Mouse (Mus musculus) 416B (cell line): ENCODE data around the gene Fhl3.
"Not testable (repeated sequence)": the region's sequence is repeated elsewhere in the genome, so short reads cannot be mapped to it uniquely, and the experiment has no call there.

Experiments used
- DNase-seq: peaks from one replicate; pipeline ENCODE4 v3.0.0; 2011; ENCODE audit warnings: low read depth

Fhl3 gene

DNA sequence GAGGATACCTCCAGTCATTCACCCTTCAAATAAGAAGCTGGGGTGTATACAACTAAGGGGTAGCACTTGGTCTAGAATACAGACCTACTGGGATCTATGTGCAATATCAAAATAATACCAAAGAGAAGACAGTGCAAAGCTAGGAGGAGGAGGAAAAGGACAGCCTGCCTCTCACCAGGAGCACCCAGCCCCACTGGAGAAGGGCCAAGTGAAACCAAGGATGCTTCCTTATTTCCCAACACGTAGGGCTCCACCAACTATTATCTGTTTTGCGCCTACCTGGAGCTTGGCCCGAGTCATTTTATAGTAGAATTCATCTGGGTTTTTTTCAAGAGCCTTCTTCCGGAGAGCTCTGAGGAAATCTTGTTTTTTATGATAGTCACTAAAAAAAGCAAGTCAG lies 17.0 kb upstream of the Fhl3 start:
- no peak for DNase-seq

DNA sequence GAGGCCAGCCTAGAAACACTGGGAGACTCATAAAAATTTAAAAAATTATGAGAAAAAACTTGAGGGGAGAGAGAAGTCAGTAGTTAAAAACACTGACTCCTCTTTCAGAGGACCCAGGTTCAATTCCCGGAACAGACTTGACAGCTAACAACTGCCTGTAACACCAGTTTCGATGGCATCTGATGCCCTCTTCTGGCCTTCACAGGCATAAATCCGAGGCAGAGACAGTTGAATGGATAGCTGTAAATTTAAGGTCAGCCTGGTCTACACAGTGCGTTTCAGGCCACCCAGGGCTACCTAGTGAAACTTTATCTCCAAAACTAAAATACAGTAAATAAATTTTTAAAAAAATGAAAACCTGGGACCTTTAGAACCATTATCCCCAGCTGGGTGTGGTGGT lies 15.5 kb upstream of the Fhl3 start:
- no peak for DNase-seq

DNA sequence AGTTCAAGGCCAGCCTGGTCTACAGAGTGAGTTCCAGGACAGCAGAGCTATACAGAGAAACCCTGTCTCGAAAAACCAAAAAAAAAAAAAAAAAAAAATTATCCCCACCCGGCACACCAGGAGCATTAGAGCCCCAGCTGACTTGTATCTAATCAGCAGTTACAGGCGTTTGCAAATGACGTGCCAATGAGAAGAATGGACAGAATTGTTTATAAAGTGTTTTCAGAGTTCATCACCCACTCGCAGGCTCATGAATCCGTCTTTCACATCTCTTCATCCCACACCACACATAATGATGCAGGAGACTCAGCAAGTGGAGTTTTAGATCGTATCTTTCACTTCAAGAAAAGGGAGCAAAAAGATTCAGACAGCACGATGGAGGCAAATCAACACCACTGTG lies 15.0 kb upstream of the Fhl3 start:
- DNase-seq = no peak

DNA sequence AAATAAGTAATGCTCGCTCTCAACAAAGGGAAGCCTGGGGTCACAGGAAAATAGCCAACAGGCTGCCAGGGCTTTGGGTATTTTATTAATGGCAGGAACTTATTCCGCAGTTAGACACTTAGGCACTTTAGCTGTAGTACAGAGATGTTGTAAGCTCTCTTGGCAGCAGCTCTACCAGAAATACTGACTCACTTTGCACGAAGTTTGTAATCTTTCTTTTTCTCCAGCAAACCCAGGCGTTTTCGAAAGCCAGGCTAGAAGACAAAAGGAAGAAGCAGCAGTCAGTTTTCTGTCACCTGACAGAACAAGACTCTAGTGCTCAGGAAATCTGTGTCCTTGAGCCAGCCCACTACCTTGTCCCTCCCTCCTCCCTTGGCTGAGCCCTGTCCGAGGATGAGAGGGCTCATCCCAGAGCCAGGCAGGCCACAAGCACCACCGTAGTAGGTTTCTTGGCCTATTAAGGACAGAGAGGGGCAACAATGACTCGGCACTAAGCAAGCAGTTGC lies 14.6 kb upstream of the Fhl3 start:
- peak; percentile 63 for DNase-seq

DNA sequence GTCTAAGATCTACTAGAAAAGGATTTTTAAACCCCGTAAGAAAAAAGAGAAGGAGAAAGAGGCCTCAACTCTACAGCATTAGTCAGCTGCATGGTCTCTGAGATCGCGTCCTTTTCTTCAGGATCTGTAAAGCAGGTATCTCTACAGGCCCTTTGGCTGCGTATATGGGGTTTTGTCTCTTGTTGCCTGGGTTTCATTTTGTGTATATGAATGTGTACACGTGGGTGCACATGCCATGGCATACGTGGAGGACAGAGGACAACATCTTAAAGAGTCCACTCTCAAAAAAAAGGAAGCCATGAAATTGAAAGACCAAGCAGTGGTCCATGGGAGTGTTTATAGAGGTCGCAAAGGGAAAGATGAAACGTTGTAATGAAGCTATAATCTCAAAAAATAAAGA lies 9.0 kb upstream of the Fhl3 start:
- no peak for DNase-seq

DNA sequence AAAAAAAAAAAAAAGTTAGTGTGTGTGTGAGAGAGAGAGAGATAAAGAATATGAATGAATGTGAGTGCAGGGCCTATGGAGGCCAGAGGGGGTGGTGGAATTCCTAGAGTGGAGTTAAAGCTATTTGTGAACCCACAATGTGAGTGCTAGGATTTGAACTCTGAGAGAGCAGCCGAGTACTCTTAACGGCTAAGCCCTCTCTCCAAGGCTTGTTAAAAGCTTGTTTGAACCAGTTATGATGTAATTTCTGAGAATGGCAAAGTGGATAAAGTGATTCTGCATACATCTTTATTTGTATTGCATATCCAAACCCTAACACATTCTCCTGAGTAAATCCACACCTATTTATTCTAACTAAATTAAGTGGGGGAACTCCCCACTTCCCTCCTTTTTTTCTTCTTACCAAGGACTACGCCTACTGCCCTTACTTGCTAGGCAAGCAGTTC lies 8.1 kb upstream of the Fhl3 start:
- no peak for DNase-seq

DNA sequence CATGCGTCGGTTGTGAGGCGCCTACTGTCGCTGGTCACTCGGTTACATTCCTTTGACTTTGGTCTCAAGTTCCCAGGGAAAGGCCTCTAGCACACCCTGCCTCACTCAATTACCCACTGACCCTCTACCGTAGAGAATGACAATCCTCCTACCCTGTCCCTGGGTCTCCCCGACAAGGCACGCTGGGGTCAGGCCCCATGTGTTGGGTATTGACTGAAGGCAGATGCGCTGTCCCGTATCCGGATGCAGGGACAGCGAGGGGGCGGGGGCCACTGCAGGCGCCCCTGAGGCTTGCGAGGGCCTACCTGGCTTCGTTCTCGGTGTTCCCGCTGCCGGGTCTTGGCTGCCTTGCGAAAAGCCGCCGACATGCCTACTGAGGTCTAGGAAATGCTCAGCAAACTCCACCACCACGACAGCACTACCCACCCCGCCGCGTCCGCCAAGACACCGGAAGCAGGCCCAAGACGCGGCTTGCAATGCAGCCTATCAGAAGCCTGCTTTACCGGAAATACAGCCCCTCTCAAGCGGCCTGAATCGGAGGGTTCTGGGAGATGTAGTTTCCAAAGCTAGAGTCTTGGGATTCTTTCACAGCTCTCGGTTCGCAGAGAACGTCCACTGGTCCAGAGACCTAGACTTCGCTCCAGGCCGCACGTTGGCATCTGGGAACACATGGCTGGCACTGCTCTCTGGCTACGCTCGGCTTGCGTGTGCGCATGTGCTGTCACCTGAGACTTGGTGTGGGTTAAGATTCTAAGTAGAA lies 7.2 kb upstream of the Fhl3 start, which contains the start of gene Utp11:
TSS of gene Utp11 (minus strand) at position 466 of the 760 bp plus-strand sequence.
- DNase-seq = peak; percentile 96

DNA sequence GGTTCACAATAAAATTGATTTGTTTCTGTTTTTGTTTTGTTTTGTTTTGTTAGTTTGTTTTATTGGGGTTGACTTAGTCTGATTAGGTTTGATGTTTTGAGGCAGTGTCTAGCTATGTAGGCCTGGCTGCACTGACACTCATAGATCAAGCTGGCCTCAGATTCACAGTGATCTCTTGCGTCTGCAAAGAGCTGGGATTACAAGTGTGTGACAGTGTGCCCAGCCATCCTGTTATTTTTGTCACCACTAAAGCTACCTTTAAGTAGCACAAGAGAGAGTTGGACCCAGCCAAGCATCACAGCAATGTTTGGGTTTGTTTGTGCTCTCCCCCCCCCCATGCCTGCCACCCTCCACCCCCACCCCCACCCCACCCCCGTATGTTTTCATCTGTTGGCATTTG lies 5.9 kb upstream of the Fhl3 start:
- DNase-seq = no peak

DNA sequence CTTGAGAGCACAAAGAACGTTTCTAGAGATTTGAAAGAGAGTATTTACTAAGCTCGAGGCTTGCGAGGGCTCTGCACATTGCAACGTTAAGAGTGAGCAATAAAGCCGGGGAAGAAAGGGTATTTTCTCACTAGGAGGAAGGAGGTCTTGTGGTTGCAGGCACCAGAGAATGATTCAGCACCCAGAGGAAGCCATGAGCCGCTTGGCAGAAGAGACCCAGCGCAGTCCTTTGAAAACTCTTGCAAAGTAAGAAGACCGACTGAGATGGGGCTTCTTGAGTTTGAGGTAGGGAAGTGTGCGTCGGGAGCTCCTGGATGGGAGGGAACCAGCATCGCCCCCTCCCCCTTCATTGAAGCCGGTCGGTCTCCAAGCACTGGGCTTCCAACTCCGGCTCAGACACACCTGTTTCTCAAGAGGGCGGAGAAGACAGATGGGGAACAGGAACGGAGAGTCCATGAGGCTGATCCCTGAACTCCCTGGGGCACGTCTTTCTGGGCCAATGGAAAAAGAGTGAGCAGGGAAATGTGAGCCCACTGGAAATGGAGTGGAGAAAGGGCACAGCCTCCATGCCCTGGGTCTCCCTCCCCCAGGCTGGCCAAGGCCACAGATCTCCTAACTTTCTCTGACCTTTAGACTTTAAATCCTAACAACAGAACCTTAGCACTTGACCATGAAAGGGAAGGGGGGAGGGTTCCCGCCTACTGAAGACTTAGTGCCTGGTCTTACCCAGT lies 4.5 kb upstream of the Fhl3 start:
- DNase-seq = peak; percentile 82

DNA sequence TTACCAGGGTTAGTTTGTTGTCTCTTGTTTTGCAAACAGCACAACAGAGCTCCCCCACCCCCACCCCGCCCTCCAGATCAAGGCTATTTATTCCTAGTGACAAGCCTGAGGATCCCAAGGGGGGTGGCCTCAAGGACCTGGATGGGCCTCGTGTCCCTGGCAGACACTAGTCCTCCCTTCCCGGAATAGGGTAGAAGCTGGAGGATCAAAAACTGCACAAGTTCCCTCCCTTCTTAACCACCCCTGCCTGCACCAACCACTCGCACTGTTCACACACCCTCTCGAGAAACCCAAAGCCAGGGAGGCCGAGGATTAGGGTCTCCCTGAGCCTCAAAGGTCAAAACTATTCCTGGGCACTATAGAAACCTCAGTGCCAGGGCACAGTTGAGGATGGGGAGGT lies 710 bp upstream of the Fhl3 start:
- no peak for DNase-seq

DNA sequence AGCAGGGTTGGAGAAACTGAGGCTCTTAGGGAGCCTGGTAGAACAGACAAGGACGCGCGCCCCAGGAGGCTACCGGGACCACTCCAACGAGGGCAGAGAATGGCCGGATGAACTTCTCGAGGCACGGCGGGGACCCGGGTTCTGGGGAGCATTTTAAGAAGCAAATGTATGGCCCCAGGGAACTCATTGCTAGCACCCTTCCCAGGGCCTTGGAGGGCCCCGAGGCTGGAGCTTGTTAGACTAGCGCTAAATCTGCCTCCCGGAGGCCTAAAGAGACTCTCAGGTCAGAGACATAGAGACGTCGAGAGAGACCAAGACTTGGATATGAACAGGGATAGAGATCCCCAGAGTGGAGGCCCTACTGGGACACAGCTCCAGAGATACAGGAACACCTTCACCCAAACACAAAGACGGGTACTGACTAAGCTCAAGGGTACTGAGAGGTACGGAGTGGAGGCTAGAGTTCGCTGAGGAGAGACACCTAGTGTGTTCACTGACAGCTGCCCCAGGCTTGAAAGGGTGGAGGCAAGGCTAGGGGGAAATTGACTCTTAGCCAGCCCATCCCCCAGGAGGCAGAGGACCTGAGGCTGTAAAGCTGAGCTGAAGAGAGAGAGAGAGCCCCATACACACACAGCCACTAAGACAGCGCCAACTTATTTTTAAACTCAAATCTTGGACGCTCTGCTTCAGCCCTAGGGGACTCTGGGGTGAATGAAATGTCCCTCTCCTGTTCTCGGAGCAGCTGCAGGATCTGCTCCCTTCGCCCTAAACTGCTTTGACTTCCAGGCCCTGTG lies 748 bp downstream of the Fhl3 start:
- DNase-seq = peak; percentile 75

DNA sequence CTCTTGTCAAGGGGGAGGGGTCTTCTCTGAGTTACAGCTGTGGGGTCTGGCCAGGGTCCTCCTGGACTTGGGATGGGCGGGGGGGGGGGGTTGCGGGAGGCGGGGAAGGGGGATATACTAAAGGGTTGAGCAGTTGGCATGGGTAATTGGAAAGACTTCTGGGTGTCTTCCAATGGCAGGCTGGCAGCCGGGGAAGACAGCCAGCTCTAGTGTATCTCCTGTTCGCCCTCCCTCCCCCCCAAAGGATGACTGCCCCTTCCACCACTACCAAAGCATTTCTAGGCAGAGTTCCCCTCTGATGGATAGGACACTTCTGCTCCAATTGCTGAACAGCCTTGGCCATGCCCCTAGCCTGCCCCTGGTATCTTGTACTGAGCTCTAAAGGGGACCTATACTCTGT lies 1.4 kb downstream of the Fhl3 start:
- DNase-seq = no peak

DNA sequence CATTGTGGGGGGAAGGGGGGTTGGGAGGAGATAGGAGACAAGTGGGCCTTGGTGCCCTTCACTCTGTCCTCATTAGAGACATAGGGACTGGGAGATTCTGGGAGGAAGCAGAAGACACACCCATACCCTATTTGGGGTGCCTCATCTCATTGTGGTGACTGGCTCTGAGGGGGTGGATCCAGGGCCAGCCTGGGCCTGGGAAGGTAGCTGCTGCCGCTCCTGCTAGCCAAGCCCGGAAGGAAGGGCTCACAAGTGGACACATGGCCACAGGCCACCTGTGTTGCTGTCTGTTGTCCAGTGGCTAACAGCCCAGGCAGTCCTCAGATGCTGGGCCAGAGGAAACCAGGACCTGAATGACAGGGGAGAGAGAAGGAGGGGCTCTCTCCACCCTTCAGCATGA lies 2.9 kb downstream of the Fhl3 start:
- peak; percentile 80 for DNase-seq

DNA sequence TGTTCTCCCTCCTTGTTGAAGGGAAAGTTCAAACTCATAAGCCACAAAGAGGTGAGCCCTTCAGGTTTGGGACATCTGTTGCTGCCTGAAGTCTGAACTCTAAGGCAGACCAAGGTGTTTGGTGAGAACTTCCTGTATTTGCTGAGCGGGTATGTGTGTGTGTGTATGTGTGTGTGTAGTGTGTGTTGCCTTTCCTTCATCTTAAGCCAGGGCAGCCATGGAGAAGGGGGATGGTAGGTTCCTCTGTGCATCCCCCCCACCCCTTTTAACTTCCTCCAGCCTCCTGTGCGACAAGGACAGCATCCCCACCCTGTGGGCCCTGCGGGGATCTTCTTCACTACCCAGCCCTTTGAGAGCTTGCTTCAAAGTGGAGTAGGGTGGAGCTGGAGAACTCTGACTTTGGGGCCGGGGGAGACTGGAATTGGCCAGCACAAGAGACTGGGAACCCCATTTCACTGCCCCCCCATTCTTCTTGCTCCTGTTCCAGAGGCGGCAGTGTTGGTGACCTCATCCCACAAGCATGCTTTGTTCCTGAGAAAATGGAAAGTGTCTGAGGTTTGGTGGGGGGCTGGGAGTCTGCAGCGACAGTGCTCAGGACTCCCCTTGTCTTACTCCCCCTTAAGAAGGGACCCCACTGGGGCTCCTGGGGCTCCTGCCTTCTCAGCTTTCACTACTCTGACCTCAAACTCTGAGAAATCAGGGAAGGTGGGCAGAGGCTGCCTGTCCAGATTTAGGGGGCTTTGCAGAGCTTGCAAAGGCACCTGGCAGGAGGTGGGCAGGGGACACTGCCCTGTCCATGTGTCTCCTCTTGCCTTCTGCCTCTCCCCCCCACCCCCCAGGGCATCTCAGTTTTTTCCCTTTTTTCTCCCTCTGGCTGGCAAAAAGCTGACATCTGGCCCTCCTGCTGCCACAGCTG lies 3.6 kb downstream of the Fhl3 start:
- peak; percentile 63 for DNase-seq

DNA sequence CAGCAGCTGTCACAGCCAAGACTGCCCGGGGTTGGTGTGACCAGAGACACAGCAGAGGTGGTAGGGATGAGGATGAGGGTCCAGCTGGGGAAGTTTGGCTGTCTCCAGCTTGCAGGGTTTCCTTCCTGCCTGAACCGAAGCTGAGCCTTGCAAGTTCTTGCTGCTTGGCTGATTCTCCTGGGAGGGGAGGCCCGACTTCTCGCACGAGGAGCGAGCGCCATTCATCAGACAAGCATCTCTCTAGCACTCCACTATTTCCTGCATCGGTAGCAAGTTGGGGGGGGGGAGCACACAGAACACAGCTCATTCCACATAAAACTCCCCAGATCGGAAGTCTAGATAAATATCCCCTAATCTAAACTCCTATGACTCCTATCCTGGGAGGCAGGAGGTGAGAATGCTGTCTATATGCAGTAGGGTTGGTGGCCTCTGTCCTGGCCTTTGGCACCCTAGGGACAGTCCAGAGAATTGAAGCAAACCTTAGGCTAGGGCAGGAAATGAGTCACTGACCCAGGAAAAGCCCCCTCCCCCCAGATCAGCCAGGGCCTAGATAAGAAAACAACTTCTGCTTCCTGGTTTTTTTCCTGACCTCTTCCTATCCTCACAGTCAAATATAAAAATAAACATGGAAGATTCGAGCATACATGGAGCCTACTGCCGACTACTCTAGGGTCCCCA lies 4.4 kb downstream of the Fhl3 start:
- peak; percentile 88 for DNase-seq

DNA sequence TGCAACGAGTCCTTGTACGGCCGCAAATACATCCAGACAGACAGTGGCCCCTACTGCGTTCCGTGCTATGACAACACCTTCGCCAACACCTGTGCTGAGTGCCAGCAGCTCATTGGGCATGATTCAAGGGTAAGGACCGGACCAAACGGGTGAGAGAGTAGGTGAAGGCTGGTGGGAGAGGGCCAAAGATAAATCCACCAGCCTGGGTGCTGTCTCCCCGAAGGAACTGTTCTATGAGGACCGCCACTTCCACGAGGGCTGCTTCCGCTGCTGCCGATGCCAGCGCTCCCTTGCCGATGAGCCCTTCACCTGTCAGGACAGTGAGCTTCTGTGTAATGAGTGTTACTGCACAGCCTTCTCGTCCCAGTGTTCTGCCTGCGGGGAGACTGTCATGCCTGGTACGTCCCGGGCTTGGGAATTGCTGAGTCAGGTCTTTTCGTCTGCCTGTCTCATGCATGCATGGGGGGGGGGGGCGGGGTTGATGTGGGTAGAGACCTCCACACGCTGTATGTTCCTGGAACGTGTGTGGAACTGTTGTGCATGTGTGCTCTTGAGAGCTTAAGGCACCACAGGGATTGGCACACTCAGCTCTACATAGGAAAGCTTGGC lies 5.3 kb downstream of the Fhl3 start:
- no peak for DNase-seq

DNA sequence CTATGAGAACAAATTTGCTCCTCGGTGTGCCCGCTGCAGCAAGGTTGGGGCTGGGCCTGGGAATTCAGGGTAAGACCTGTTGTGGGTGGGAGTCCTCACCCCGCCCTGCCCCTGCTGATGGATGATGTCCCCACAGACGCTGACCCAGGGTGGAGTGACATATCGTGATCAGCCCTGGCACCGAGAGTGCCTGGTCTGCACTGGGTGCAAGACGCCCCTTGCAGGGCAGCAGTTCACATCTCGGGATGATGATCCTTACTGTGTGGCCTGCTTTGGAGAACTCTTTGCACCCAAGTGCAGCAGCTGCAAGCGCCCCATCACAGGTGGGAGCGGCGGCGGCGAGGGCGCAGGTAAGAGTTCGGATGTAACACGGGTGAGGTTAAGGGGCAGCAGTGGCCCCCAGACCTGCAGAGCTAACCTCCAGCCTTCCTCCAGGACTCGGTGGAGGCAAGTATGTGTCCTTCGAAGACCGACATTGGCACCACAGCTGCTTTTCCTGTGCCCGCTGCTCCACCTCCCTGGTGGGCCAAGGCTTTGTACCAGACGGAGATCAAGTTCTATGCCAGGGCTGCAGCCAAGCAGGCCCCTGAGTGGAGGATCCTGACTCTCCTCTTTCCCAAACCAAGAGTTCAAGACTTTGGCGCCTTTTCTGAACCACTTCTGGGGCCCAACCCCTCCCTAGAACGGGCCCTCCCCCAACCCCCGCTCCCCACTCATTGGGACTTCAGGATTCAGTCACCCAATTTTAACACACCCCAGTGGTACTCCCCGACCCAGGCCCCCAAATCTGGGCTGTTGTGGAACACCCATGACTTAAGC lies 7.1 kb downstream of the Fhl3 start:
- not testable (repeated sequence) for DNase-seq

DNA sequence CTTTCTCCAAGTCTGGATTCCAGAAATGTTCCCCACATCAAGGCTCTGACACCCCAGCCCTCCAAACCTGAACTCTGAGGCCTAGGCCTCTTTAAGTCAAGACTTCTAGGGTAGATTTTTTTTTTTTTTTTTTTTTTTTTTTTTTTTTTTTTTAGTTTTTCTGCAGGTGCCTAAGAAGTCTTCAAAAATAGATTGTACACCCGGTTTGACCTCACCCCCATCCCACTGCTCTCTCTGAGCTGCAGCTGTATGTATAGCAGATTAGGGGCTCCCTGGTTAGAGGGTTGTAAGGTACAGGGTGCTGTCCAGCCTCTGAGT lies 7.7 kb downstream of the Fhl3 start:
- DNase-seq = not testable (repeated sequence)
